Mouse (Mus musculus): ENCODE results near the gene Eef1b2.

GRCm38 (mm10) chr1:63181019-63181418 is 4.4 kb downstream of the Eef1b2 start:
- TF ChIP-seq CTCF (IDR thresholded peaks at IDR 0.05) (peak; percentile 95), EP300 (IDR thresholded peaks at IDR 0.05) (no peak)
